Mouse (Mus musculus): ENCODE results near the gene Syde2.
A peak's percentile ranks its signal among the peaks of the same experiment; 100 is the strongest.
"Not testable (repeated sequence)": the region's sequence is repeated elsewhere in the genome, so short reads cannot be mapped to it uniquely, and the experiment has no call there.

Syde2 gene

GRCm38 (mm10) chr3:145966806-145967205, 20.9 kb upstream of the Syde2 start:
- no peak for DNase-seq (ENCODE audit: low spot score)

GRCm38 (mm10) chr3:145969031-145969501, 18.6 kb upstream of the Syde2 start:
- no peak for DNase-seq (ENCODE audit: low spot score)

- no peak for DNase-seq (ENCODE audit: low spot score)
Measured at GRCm38 (mm10) chr3:145971501-145971900, 16.2 kb upstream of the Syde2 start.

- no peak for DNase-seq (ENCODE audit: low spot score)
Measured at GRCm38 (mm10) chr3:145974986-145975385, 12.7 kb upstream of the Syde2 start.

DNA sequence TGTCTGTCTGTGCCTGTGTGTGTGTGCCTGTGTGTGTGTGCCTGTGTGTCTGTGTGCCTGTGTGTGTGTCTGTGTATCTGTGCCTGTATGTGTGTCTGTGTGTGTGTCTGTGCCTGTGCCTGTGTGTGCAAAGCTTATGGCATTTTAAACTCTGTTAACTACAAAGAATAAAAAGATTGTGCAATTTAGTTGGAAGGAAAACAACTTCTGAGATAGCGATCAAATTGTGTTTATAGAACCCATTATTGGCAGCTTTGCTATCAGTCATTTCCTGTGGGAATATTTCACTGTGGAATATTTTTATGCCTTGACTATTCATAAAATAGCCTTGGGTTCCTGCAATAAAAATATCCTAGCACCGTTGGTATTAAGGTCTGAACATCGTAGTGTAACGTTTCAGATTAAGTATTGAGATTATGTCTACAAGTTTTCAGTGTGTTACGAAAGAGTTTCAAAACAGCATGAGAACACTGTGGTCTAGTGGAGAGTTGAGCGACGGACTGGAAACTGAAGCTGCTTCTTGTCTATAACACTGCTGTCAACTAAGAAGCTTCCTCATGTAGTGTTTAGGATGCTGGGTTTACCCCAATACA, 2.2 kb upstream of the Syde2 start:
- peak; percentile 70 for DNase-seq (ENCODE audit: low spot score)

- DNase-seq (ENCODE audit: low spot score), result no peak
Measured at GRCm38 (mm10) chr3:145986317-145987001, 1.2 kb upstream of the Syde2 start.

GRCm38 (mm10) chr3:145987970-145988683, 457 bp downstream of the Syde2 start:
- peak; percentile 89 for DNase-seq (ENCODE audit: low spot score)

DNA sequence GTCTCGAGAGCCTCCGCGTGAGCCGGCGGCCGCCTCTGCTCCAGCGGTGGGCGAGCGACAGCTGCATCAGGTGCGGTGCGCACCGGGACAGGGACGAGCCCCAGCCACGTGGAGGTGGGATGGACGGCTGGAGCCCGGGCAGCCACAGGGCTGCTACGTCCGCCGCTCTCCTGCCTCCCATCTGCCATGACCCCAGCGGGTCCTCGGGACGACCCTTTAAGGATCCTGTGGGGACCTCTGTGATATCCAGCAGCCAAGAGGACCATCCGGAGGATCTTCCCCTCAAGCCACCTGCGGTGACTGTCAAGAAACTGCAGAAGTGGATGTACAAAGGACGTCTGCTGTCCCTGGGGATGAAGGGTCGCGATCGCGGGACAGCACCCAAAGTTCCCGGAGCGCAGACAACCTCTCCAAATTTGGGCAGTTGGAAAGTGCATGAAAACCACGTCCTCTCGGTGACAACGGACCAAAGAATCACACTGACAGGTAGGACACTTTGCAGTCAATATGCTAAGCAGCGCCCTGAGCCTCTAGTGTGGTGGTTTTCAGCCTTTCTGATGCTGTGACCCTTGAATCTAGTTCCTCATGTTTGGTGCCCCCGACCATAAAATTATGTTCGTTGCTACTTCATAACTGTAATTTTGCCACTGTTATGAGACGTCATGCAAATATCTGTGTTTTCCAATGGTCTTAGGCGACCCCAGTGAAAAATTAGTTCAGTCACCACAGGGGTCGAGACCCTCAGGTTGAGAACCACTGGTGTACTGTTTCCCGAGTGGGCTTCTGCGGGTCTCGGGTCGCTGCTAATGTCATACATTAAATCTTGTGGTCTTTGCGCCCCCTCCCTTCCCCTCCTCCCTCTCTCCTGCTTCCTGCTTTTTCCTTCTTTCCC, 1.3 kb downstream of the Syde2 start:
- DNase-seq (ENCODE audit: low spot score), result no peak

DNA sequence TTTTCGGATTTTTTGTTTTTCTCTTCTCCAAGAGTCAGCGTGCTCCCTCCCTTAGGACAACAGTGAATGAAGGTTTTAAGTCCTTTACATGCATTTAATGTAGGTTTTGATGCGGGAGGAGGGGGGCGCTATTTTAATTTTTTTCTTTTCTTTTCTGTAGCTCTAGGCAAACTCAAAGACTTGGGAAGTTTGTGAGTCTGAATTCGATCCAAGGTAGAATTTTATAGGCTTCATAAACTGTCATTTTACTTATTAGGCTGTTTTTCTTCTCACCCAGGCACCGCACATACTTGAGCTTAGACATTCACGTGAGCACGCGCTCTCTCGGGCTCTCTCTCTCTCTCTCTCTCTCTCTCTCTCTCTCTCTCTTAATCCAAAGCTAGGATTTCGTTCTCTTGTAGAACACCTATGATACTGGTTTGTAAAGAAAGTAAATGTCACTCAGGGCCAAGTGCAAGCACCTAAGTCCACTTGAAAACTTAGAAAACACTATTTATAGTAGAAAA, 2.0 kb downstream of the Syde2 start:
- DNase-seq (ENCODE audit: low spot score), result no peak

GRCm38 (mm10) chr3:145991130-145991529, 3.5 kb downstream of the Syde2 start:
- DNase-seq (ENCODE audit: low spot score), result no peak

- DNase-seq (ENCODE audit: low spot score), result no peak
Measured at GRCm38 (mm10) chr3:145991976-145992730, 4.5 kb downstream of the Syde2 start.

DNA sequence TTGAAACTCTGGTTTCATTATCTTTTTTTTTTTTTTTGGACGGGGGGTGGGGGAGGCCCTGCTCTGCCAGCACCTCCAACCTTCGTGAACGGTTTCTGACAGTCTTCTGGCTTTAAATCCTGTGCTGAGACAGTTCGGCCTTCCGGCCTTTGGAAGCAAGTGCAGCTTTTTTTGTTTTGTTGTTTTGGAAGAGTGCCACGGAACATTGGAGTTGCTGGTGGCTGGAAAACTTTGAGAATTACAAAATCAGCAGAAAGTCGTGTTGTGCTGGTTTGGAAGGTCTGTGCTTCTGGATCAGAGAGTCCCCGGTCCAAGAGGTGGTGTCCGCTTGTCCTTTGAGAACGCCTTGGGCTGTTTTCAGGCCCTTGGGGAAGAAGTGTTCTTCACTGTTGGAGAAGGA, 5.1 kb downstream of the Syde2 start:
- DNase-seq (ENCODE audit: low spot score), result peak; percentile 82

DNA sequence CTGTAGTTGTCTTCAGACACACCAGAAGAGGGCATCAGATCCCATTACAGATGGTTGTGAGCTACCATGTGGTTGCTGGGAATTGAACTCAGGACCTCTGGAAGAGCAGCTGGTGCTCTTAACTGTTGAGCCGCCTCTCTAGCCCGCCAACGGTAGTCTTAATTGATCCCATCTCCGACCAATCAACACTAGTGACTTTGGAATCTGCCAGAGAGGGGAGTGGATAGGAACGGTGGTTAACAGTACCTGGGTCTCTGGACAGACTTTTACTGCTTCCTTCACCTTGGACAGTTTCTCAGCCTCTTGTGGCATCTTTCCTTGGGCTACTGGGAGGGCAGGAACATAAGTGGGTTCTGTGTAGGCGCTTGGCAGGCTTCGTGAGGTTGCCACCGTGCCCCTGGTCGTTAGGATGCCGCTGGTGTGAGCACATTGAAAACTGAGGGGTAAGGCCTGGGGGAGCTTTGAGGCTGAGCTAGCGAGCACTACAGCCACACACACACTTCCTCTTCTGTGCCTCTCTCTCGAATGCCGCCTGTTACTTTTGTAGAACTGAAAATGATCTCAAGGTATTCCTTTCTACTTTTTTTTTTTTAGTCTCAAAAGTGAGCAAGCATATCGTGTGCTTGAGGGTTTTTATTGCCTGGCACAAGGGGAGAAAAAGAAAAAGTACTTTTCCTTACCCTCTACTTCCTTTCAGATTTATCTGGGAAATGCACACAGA, 6.0 kb downstream of the Syde2 start:
- DNase-seq (ENCODE audit: low spot score), result no peak

DNA sequence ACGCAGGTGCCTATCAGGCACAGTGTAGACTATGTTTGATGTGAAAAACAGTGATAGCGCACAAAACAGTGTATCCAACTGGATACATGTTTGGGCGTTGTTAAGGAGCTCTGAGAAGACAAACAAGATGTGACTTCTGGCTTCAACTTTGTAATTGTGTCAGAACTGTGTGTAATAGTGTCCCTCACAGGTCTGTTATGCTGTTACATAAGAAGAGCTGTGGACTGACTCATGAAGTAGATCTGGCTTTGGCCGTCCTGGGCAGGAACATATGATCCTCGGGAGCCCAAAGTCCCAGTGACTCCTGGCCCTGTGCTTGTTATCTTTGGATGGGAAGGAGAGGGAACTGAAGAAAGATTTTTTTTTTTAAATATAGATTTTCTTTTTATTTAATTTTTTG, 7.8 kb downstream of the Syde2 start:
- DNase-seq (ENCODE audit: low spot score), result peak; percentile 64

- DNase-seq (ENCODE audit: low spot score), result not testable (repeated sequence)
Measured at GRCm38 (mm10) chr3:145996539-145996938, 8.9 kb downstream of the Syde2 start.

- DNase-seq (ENCODE audit: low spot score), result no peak
Measured at GRCm38 (mm10) chr3:146004347-146005051, 16.8 kb downstream of the Syde2 start.

- DNase-seq (ENCODE audit: low spot score), result no peak
Measured at GRCm38 (mm10) chr3:146007872-146008271, 20.2 kb downstream of the Syde2 start.

DNA sequence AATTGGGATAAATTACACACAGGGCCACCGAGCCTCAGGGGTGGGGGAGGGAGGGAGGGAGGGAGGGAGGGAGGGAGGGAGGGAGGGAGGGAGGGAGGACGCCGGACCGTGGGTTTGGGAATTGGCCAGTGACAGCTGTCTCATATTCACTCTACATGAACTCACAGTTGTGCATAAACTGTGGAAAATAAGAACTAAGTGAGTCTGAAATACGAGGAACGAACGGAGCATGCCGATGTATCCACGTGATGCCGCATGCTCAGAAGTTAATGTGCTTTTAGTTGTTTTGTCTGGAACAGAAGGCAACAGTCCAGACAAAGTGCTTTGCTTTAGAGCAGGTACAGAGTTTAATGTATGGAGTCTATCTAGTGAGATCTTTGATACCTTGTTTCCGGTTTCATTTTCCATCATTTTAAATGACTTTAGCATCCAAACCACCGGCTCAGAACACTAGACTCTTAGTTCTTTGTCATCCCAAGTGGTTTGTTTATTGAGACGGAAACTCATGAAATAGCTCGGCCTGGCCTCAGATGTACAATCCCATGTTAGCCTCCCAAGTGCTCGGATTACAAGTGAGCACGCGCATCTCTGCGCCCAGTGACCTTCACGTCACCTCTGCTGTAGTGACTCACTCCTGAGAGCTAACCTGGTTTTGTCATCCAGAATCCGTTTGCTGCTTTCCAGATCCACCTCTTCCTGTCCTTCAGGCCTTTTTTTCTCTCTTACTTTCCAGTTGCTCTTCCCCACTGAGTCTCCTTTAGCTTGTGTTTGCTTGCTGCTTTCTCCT, 22.4 kb downstream of the Syde2 start:
- DNase-seq (ENCODE audit: low spot score), result no peak

DNA sequence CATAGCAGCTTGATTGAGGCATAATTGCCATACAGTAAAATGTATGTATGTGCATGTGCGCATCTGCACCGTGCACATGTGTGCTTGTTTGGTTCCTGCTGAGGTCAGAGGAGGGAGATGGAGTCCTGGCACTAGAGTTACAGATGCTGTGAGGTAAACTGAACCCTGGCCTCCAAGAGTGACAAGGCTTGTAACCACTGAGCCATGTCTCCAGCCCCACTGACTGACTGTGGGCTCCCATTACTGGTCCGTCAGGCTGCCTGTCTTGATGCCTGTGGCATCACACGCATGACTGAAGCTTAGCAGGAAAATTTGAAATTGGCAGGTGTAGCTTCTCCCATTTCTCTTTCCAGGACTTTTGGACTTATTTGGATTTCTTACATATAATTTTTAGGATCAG, 23.1 kb downstream of the Syde2 start:
- no peak for DNase-seq (ENCODE audit: low spot score)
